Mouse (Mus musculus): ENCODE data around the gene Gemin5. TPM values are rescaled to one million over a fixed set of nuclear protein-coding genes. Genes with fewer than 3 reads are reported as not detected.

The Gemin5 gene
- polyA plus RNA-seq, 1 experiment: 18.7 TPM

GRCm38 (mm10) chr11:58097621-58098365 lies 70.5 kb downstream of the Gemin5 start:
- Histone ChIP-seq H3K4me2 (ENCODE audit: low read depth) (no peak overlapping the region), H3ac (ENCODE audit: control insufficient read depth, insufficient read length) (no peak overlapping the region), H3K27me3 (ENCODE audit: control insufficient read depth, insufficient read depth, insufficient read length) (no peaks in the 10 kb centered on the region), H3K36me3 (ENCODE audit: control insufficient read depth, insufficient read depth) (no peaks in the 10 kb centered on the region), H3K79me2 (ENCODE audit: control insufficient read depth, insufficient read depth) (no peaks in the 10 kb centered on the region), H3K4me3 (no peak overlapping the region)
- no peak for TF ChIP-seq MAX (IDR thresholded peaks at IDR 0.05; ENCODE audit: low read depth)
- no peak for TF ChIP-seq TCF3 (IDR thresholded peaks at IDR 0.05; ENCODE audit: insufficient read length, low read depth)
- TF ChIP-seq POLR2AphosphoS2 (IDR thresholded peaks at IDR 0.05; ENCODE audit: insufficient read length, low read depth): no peak
- no peak for TF ChIP-seq USF1 (IDR thresholded peaks at IDR 0.05; ENCODE audit: low read depth)
- no peak for TF ChIP-seq CEBPB (IDR thresholded peaks at IDR 0.05; ENCODE audit: insufficient read depth, poor library complexity, severe bottlenecking)
- no peak for TF ChIP-seq POLR2A (IDR thresholded peaks at IDR 0.05; ENCODE audit: insufficient read length, low read depth)
- TF ChIP-seq MYOG (IDR thresholded peaks at IDR 0.05; ENCODE audit: control insufficient read depth in 1 of 3, insufficient read depth in 1 of 3, insufficient read length in 2 of 3, low read depth in 2 of 3): no peak
- no peak for TF ChIP-seq SRF (IDR thresholded peaks at IDR 0.05; ENCODE audit: control insufficient read depth, insufficient read length, low read depth)
- TF ChIP-seq E2F4 (IDR thresholded peaks at IDR 0.05; ENCODE audit: insufficient read depth): no peak
- no peak for TF ChIP-seq REST (IDR thresholded peaks at IDR 0.05; ENCODE audit: insufficient read depth, insufficient read length)
- TF ChIP-seq TCF12 (IDR thresholded peaks at IDR 0.05; ENCODE audit: insufficient read depth, poor library complexity, severe bottlenecking): no peak
- no peak for TF ChIP-seq MYOD1 (IDR thresholded peaks at IDR 0.05; ENCODE audit: control insufficient read depth in 1 of 3, insufficient read length in 2 of 3, low read depth in 2 of 3)

- Histone ChIP-seq H3K27me3 (ENCODE audit: control insufficient read depth, insufficient read depth, insufficient read length) (no peaks in the 10 kb centered on the region), H3K4me2 (ENCODE audit: low read depth) (no peak overlapping the region), H3K79me2 (ENCODE audit: control insufficient read depth, insufficient read depth) (no peaks in the 10 kb centered on the region), H3K36me3 (ENCODE audit: control insufficient read depth, insufficient read depth) (no peaks in the 10 kb centered on the region), H3ac (ENCODE audit: control insufficient read depth, insufficient read length) (no peak overlapping the region), H3K4me3 (no peak overlapping the region)
- TF ChIP-seq E2F4 (IDR thresholded peaks at IDR 0.05; ENCODE audit: insufficient read depth) (no peak), SRF (IDR thresholded peaks at IDR 0.05; ENCODE audit: control insufficient read depth, insufficient read length, low read depth) (no peak), CEBPB (IDR thresholded peaks at IDR 0.05; ENCODE audit: insufficient read depth, poor library complexity, severe bottlenecking) (no peak), TCF3 (IDR thresholded peaks at IDR 0.05; ENCODE audit: insufficient read length, low read depth) (no peak), USF1 (IDR thresholded peaks at IDR 0.05; ENCODE audit: low read depth) (no peak)
Observed at GRCm38 (mm10) chr11:58096821-58097620, 71.3 kb downstream of the Gemin5 start.

- TF ChIP-seq E2F4 (IDR thresholded peaks at IDR 0.05; ENCODE audit: insufficient read depth): no peak
- TF ChIP-seq TCF3 (IDR thresholded peaks at IDR 0.05; ENCODE audit: insufficient read length, low read depth): no peak
- TF ChIP-seq REST (IDR thresholded peaks at IDR 0.05; ENCODE audit: insufficient read depth, insufficient read length): no peak
- TF ChIP-seq MYOG (IDR thresholded peaks at IDR 0.05; ENCODE audit: control insufficient read depth in 1 of 3, insufficient read depth in 1 of 3, insufficient read length in 2 of 3, low read depth in 2 of 3): no peak
- H3K4me3 ChIP-seq: no peak overlapping the region
- no peak overlapping the region for H3K4me2 ChIP-seq (ENCODE audit: low read depth)
- no peak overlapping the region for H3ac ChIP-seq (ENCODE audit: control insufficient read depth, insufficient read length)
- no peaks in the 10 kb centered on the region for H3K36me3 ChIP-seq (ENCODE audit: control insufficient read depth, insufficient read depth)
- no peaks in the 10 kb centered on the region for H3K79me2 ChIP-seq (ENCODE audit: control insufficient read depth, insufficient read depth)
- no peaks in the 10 kb centered on the region for H3K27me3 ChIP-seq (ENCODE audit: control insufficient read depth, insufficient read depth, insufficient read length)
Observed at GRCm38 (mm10) chr11:58096160-58096559, 72.2 kb downstream of the Gemin5 start.

GRCm38 (mm10) chr11:58095561-58095960 lies 72.8 kb downstream of the Gemin5 start:
- no peak overlapping the region for H3K4me3 ChIP-seq
- no peak overlapping the region for H3K4me2 ChIP-seq (ENCODE audit: low read depth)
- no peaks in the 10 kb centered on the region for H3K79me2 ChIP-seq (ENCODE audit: control insufficient read depth, insufficient read depth)
- H3ac ChIP-seq (ENCODE audit: control insufficient read depth, insufficient read length): no peak overlapping the region
- H3K27me3 ChIP-seq (ENCODE audit: control insufficient read depth, insufficient read depth, insufficient read length): no peaks in the 10 kb centered on the region
- TF ChIP-seq E2F4 (IDR thresholded peaks at IDR 0.05; ENCODE audit: insufficient read depth) (no peak), POLR2AphosphoS2 (IDR thresholded peaks at IDR 0.05; ENCODE audit: insufficient read length, low read depth) (no peak), USF1 (IDR thresholded peaks at IDR 0.05; ENCODE audit: low read depth) (no peak), CEBPB (IDR thresholded peaks at IDR 0.05; ENCODE audit: insufficient read depth, poor library complexity, severe bottlenecking) (no peak), POLR2A (IDR thresholded peaks at IDR 0.05; ENCODE audit: insufficient read length, low read depth) (no peak), REST (IDR thresholded peaks at IDR 0.05; ENCODE audit: insufficient read depth, insufficient read length) (no peak), TCF3 (IDR thresholded peaks at IDR 0.05; ENCODE audit: insufficient read length, low read depth) (no peak)
- H3K36me3 ChIP-seq (ENCODE audit: control insufficient read depth, insufficient read depth): no peaks in the 10 kb centered on the region

- H3K4me2 ChIP-seq (ENCODE audit: low read depth): no peak overlapping the region
- no peaks in the 10 kb centered on the region for H3K79me2 ChIP-seq (ENCODE audit: control insufficient read depth, insufficient read depth)
- H3K4me3 ChIP-seq: no peak overlapping the region
- H3K36me3 ChIP-seq (ENCODE audit: control insufficient read depth, insufficient read depth): no peaks in the 10 kb centered on the region
- TF ChIP-seq MYOD1 (IDR thresholded peaks at IDR 0.05; ENCODE audit: control insufficient read depth in 1 of 3, insufficient read length in 2 of 3, low read depth in 2 of 3): no peak
- TF ChIP-seq REST (IDR thresholded peaks at IDR 0.05; ENCODE audit: insufficient read depth, insufficient read length): no peak
- TF ChIP-seq CEBPB (IDR thresholded peaks at IDR 0.05; ENCODE audit: insufficient read depth, poor library complexity, severe bottlenecking): no peak
- TF ChIP-seq MAX (IDR thresholded peaks at IDR 0.05; ENCODE audit: low read depth): no peak
- no peak for TF ChIP-seq POLR2A (IDR thresholded peaks at IDR 0.05; ENCODE audit: insufficient read length, low read depth)
- no peak for TF ChIP-seq TCF12 (IDR thresholded peaks at IDR 0.05; ENCODE audit: insufficient read depth, poor library complexity, severe bottlenecking)
- TF ChIP-seq POLR2AphosphoS2 (IDR thresholded peaks at IDR 0.05; ENCODE audit: insufficient read length, low read depth): no peak
- TF ChIP-seq E2F4 (IDR thresholded peaks at IDR 0.05; ENCODE audit: insufficient read depth): no peak
- TF ChIP-seq SRF (IDR thresholded peaks at IDR 0.05; ENCODE audit: control insufficient read depth, insufficient read length, low read depth): no peak
- TF ChIP-seq USF1 (IDR thresholded peaks at IDR 0.05; ENCODE audit: low read depth): no peak
- no peak for TF ChIP-seq TCF3 (IDR thresholded peaks at IDR 0.05; ENCODE audit: insufficient read length, low read depth)
- no peak for TF ChIP-seq MYOG (IDR thresholded peaks at IDR 0.05; ENCODE audit: control insufficient read depth in 1 of 3, insufficient read depth in 1 of 3, insufficient read length in 2 of 3, low read depth in 2 of 3)
- H3ac ChIP-seq (ENCODE audit: control insufficient read depth, insufficient read length): no peak overlapping the region
- no peaks in the 10 kb centered on the region for H3K27me3 ChIP-seq (ENCODE audit: control insufficient read depth, insufficient read depth, insufficient read length)
Observed at GRCm38 (mm10) chr11:58094766-58095165, 73.6 kb downstream of the Gemin5 start.
